Mouse (Mus musculus): ENCODE results near the gene Tnfsf13. TPM values are rescaled to one million over a fixed set of nuclear protein-coding genes. Genes with fewer than 3 reads are reported as not detected.

Gene Tnfsf13
- polyA plus RNA-seq, 1 experiment from 2014 or later: 0.53 TPM

DNA sequence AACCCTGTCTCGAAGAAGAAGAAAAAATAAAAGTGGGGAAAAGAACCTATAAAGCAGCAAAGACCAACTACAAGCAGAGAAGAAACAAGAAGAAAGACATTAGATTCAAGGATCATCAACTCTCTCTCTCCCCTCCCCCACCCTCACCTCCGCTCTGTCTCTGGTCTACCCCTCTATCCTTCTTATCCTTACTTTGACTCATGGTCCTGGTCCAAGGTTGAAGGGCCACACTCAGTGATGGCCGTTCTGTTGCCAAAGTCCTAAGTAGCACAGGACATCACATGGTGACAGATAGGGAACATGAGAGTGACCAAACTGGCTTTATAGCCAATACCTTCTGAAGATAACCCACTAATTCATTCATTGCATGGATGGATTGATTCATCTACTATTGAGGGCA is 11.8 kb upstream of the Tnfsf13 start:
- Histone ChIP-seq H3K27me3 (replicated peaks; ENCODE audit: control insufficient read depth, insufficient read depth, low read length) (no peaks in the 10 kb centered on the region; the same call in 1 of the 2 replicates), H3K4me2 (ENCODE audit: low read length) (no peak overlapping the region), H3K4me3 (ENCODE audit: low read length) (no peak overlapping the region), H3K36me3 (ENCODE audit: control insufficient read depth, insufficient read depth, low read length) (no peaks in the 10 kb centered on the region), H3K27ac (ENCODE audit: low read depth, low read length) (no peak overlapping the region), H3K9me3 (ENCODE audit: control insufficient read depth, low read length) (no peaks in the 10 kb centered on the region), H3K4me1 (ENCODE audit: control insufficient read depth, insufficient read depth, low read depth, low read length) (peaks cover 11% of the 10 kb centered on the region), H3K9ac (ENCODE audit: low read depth, low read length) (no peak overlapping the region)
- ATAC-seq: no peak
- 90% methylated on average over 3 of the region's 3 CpGs for WGBS

DNA sequence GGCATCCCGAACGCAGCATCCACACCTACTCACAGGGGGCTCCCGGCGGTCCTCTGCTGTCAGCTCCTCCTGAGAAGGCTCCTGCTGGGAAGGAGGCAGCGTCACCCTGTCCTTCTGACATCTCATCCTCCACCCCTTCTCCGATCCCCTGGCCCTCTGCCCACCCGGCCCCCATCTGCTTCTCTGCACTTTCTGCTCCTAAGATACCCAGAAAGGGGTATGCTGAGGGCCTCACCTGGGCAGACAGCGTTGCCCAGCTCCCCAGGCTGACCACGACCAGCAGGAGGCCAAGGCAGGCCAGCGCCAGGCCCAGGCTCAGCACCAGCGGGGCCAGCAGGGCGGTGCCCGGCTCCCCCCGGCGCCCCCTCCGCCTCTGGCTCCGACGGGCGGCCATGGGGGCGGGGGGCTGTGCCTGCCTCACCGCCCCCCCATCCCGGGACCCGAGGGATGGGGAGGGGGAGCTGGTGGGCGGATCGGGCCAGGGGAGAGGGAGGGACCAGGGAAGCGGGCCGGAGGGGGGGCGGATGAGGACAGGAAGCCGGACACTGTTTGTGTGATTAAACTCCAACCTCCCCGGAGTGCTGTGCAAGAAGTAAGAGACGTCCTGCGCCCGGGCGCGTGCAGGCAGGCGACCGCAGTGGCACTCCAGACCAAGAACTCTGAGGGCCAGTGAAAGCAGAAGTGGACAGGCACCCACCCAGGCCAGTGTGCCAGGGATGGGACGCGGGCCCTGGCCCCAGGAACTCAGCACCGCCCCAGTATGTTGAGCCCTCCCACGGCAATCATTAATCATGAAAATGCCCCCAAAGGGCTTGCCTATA is 10.0 kb upstream of the Tnfsf13 start, which contains the start of the genes Tnfsf12 and Tnfsfm13:
Gene Tnfsf12 (minus strand): TSS at position 489 of the 821 bp plus-strand sequence.
Gene Tnfsfm13 (minus strand): TSS at position 738 of the 821 bp plus-strand sequence.
- Histone ChIP-seq H3K27ac (ENCODE audit: low read depth, low read length) (no peak within 1 kb of the TSS; the same call in 1 of the 2 replicates), H3K4me2 (ENCODE audit: low read length) (peak within 1 kb of the TSS; percentile 96)

DNA sequence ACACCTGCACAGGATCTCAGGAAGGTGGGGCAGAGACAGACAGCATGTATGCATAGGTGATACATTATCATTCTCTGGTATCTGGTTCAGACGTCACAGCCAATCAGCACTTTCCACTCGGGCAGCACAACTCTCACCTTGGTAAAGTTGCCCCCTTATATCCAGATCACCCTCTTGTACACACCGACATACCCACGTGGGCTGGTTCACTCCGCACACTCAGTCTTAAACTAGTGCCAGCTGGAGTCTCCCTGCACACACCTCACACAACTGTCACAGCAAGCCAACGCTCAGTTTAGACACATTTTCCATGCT is 9.4 kb upstream of the Tnfsf13 start:
- peak overlapping the region; percentile 84 for H3K9ac ChIP-seq (ENCODE audit: low read depth, low read length)
- ATAC-seq: 0 out of 2 replicates have a peak, but pooled peaks have one; percentile 24
- no peaks in the 10 kb centered on the region for H3K36me3 ChIP-seq (ENCODE audit: control insufficient read depth, insufficient read depth, low read length)
- peak overlapping the region; percentile 52 for H3K4me3 ChIP-seq (ENCODE audit: low read length)
- 14% methylated on average over 6 of the region's 6 CpGs for WGBS
- peak overlapping the region; percentile 96 for H3K4me2 ChIP-seq (ENCODE audit: low read length)
- H3K4me1 ChIP-seq (ENCODE audit: control insufficient read depth, insufficient read depth, low read depth, low read length): peaks cover 11% of the 10 kb centered on the region
- no peaks in the 10 kb centered on the region; the same call in 1 of the 2 replicates for H3K27me3 ChIP-seq (replicated peaks; ENCODE audit: control insufficient read depth, insufficient read depth, low read length)
- H3K9me3 ChIP-seq (ENCODE audit: control insufficient read depth, low read length): no peaks in the 10 kb centered on the region
- no peak overlapping the region for H3K27ac ChIP-seq (ENCODE audit: low read depth, low read length)

More for the DNA sequence above, 10.0 kb upstream of the Tnfsf13 start, which contains the start of the genes Tnfsf12 and Tnfsfm13:
- peak; percentile 72 for ATAC-seq
- under 1% methylated on average over 29 of the region's 41 CpGs for WGBS
- Histone ChIP-seq H3K4me3 (ENCODE audit: low read length) (peak within 1 kb of the TSS; percentile 52), H3K36me3 (ENCODE audit: control insufficient read depth, insufficient read depth, low read length) (no peaks in the 10 kb centered on the region), H3K4me1 (ENCODE audit: control insufficient read depth, insufficient read depth, low read depth, low read length) (peaks cover 11% of the 10 kb centered on the region), H3K27me3 (replicated peaks; ENCODE audit: control insufficient read depth, insufficient read depth, low read length) (no peaks in the 10 kb centered on the region; the same call in 1 of the 2 replicates), H3K9ac (ENCODE audit: low read depth, low read length) (peak within 1 kb of the TSS; percentile 84), H3K9me3 (ENCODE audit: control insufficient read depth, low read length) (no peaks in the 10 kb centered on the region)

DNA sequence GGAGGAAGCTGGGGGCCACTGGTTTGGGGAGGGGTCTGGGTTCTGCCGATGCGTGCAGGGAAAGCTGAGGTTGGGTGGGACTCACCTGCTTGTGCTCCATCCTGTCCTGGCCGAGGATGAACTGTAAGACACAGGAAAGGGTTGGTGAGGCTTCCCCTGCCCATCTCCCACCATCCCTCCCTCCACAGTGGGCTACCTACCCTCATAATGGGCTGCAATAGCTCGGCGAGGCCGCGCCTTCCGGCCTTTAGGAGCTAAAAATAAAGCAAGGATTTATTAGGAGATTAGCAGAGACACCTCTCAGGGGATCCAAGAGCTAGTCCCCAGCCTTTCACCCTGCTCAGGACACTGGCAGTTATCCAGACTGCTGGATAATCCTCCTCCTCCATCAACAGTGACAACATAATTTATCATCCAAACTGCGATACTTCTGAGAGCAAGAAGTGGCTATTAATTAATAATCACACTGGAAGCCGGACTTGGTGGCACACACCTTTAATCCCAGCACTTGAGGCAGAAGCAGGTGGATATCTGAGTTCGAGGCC is 7.9 kb upstream of the Tnfsf13 start:
- Histone ChIP-seq H3K4me1 (ENCODE audit: control insufficient read depth, insufficient read depth, low read depth, low read length) (peaks cover 11% of the 10 kb centered on the region), H3K27ac (ENCODE audit: low read depth, low read length) (no peak overlapping the region), H3K27me3 (replicated peaks; ENCODE audit: control insufficient read depth, insufficient read depth, low read length) (no peaks in the 10 kb centered on the region; the same call in 1 of the 2 replicates), H3K36me3 (ENCODE audit: control insufficient read depth, insufficient read depth, low read length) (no peaks in the 10 kb centered on the region), H3K9ac (ENCODE audit: low read depth, low read length) (no peak overlapping the region), H3K9me3 (ENCODE audit: control insufficient read depth, low read length) (no peaks in the 10 kb centered on the region), H3K4me2 (ENCODE audit: low read length) (no peak overlapping the region), H3K4me3 (ENCODE audit: low read length) (no peak overlapping the region)
- WGBS: 58% methylated on average over 11 of the region's 11 CpGs
- no peak for ATAC-seq

DNA sequence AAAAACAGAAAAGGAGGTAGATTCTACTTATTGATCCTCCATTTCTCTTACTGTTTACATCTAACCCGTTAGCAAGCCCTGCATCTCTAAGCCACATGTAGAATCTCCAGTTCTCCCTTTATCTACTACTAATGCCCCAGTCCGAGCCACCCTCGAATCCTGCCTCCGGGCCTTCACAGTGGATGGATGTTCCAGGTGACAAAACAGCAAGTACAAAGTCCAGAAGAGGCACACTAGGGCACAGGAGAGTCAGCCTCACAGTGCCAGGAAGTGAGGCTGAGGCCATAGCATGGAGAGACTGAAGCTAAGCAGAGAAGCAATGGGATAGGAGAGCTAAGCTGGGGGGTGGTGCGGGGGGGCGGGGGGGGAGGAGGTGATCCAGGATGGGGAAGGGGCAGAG is 7.3 kb upstream of the Tnfsf13 start:
- Histone ChIP-seq H3K27ac (ENCODE audit: low read depth, low read length) (no peak overlapping the region), H3K9me3 (ENCODE audit: control insufficient read depth, low read length) (no peaks in the 10 kb centered on the region), H3K4me1 (ENCODE audit: control insufficient read depth, insufficient read depth, low read depth, low read length) (peaks cover 11% of the 10 kb centered on the region), H3K4me3 (ENCODE audit: low read length) (no peak overlapping the region), H3K9ac (ENCODE audit: low read depth, low read length) (no peak overlapping the region), H3K4me2 (ENCODE audit: low read length) (no peak overlapping the region), H3K27me3 (replicated peaks; ENCODE audit: control insufficient read depth, insufficient read depth, low read length) (no peaks in the 10 kb centered on the region; the same call in 1 of the 2 replicates), H3K36me3 (ENCODE audit: control insufficient read depth, insufficient read depth, low read length) (no peaks in the 10 kb centered on the region)
- WGBS: 86% methylated on average over 6 of the region's 6 CpGs
- no peak for ATAC-seq

DNA sequence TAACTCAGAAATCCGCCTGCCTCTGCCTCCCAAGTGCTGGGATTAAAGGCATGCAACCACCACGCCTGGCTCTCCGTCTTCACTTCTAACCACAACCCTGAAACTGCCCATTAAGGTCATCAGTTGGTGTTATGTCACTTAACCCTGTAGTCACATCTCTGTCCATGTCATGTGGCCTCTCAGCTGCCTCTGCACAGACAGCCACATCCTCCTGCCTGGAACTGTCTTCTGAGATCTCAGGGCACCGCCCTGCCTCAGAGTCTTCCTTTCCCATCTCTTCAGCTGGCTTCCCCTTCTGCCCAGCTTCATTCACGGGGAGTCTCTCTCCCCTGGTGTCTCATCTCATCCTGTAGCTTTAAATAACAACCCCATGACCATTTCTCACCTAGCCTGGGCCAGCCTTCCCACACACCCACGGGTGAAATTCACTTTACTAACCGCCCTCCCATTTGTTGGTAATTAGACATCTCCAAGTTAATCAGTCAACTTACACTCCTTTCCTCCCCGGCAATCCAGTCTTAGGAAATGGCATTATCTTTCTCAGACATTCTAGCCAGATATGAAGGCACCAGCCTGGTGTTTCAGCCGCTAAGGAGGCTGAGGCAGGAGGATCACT is 6.7 kb upstream of the Tnfsf13 start:
- no peak overlapping the region for H3K4me2 ChIP-seq (ENCODE audit: low read length)
- H3K4me3 ChIP-seq (ENCODE audit: low read length): no peak overlapping the region
- H3K36me3 ChIP-seq (ENCODE audit: control insufficient read depth, insufficient read depth, low read length): no peaks in the 10 kb centered on the region
- H3K27ac ChIP-seq (ENCODE audit: low read depth, low read length): no peak overlapping the region
- ATAC-seq: no peak
- H3K27me3 ChIP-seq (replicated peaks; ENCODE audit: control insufficient read depth, insufficient read depth, low read length): no peaks in the 10 kb centered on the region; the same call in 1 of the 2 replicates
- H3K4me1 ChIP-seq (ENCODE audit: control insufficient read depth, insufficient read depth, low read depth, low read length): peaks cover 11% of the 10 kb centered on the region
- H3K9me3 ChIP-seq (ENCODE audit: control insufficient read depth, low read length): no peaks in the 10 kb centered on the region
- no peak overlapping the region for H3K9ac ChIP-seq (ENCODE audit: low read depth, low read length)
- WGBS: 87% methylated on average over 9 of the region's 9 CpGs

DNA sequence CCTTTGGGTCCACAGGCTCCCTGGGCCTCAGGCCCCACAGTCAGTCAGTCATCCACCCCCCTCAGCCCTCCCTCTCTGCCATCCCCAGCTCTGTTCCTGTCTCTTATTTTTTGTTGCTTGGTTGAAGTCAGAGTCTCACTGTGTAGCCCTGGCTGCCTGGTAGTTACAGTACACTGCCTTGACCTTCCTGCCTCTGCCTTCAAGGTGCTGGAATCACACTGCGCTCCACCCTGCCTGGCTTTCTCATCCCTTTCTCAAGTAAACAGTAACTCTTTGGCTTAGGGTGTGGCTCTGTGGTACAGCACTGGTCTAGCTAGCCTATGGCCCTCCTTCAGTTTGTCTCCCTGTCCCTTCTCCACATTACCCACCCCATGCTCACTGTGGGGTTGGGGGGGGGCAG is 4.3 kb upstream of the Tnfsf13 start:
- no peaks in the 10 kb centered on the region for H3K36me3 ChIP-seq (ENCODE audit: control insufficient read depth, insufficient read depth, low read length)
- no peak overlapping the region for H3K4me3 ChIP-seq (ENCODE audit: low read length)
- no peak overlapping the region for H3K4me2 ChIP-seq (ENCODE audit: low read length)
- WGBS: 100% methylated on average over 1 of the region's 1 CpGs
- H3K9ac ChIP-seq (ENCODE audit: low read depth, low read length): no peak overlapping the region
- H3K9me3 ChIP-seq (ENCODE audit: control insufficient read depth, low read length): no peaks in the 10 kb centered on the region
- peaks cover 7% of the 10 kb centered on the region; the same call in 1 of the 2 replicates for H3K4me1 ChIP-seq (ENCODE audit: control insufficient read depth, insufficient read depth, low read depth, low read length)
- no peaks in the 10 kb centered on the region; the same call in 1 of the 2 replicates for H3K27me3 ChIP-seq (replicated peaks; ENCODE audit: control insufficient read depth, insufficient read depth, low read length)
- ATAC-seq: no peak
- H3K27ac ChIP-seq (ENCODE audit: low read depth, low read length): no peak overlapping the region

DNA sequence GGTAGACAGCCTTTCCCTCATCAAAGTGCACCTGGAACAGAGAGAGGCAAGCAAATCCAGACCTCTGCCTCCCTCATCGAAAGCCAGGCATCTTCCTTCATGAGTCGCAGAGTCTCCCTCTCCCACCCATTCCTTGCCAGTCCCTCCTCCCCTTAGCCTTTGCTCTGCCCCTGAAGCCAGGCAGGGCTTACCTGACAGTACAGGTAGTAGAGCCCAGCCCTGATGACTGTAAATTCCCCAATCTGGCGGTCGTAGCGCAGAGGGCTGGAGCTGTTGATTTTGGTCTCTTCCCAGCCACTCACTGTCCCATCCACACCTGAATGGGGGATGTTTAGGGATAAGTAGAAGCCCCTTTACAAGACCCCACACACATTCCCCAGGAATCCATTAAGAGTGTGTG is 1.5 kb upstream of the Tnfsf13 start:
- H3K36me3 ChIP-seq (ENCODE audit: control insufficient read depth, insufficient read depth, low read length): no peaks in the 10 kb centered on the region
- no peaks in the 10 kb centered on the region for H3K27me3 ChIP-seq (replicated peaks; ENCODE audit: control insufficient read depth, insufficient read depth, low read length)
- no peaks in the 10 kb centered on the region for H3K9me3 ChIP-seq (ENCODE audit: control insufficient read depth, low read length)
- H3K9ac ChIP-seq (ENCODE audit: low read depth, low read length): 0 out of 2 replicates have a peak overlapping the region, but pooled peaks have one; percentile 26
- H3K27ac ChIP-seq (ENCODE audit: low read depth, low read length): no peak overlapping the region
- WGBS: 52% methylated on average over 5 of the region's 5 CpGs
- no peak for ATAC-seq
- H3K4me2 ChIP-seq (ENCODE audit: low read length): no peak overlapping the region
- H3K4me3 ChIP-seq (ENCODE audit: low read length): no peak overlapping the region
- H3K4me1 ChIP-seq (ENCODE audit: control insufficient read depth, insufficient read depth, low read depth, low read length): peaks cover 15% of the 10 kb centered on the region

DNA sequence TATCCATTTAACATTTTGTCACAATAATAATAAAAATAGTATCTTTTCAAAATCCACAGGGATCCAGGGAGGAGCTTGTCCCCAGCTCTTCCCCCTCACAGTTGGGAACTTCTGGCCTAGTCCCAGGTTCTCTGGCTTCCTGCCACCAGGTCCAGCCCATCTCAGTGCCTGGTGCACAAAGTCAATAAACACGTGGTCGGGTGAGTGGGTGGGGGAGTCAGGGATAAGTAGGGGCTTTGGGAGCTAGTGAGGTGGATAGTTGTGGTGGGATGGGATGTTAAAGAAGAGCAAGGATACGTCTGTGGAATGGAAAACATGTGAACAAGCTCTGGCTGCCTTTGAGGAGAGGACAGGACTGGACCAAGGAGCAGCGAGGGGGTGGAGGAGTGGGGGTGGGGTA is 793 bp upstream of the Tnfsf13 start:
- Histone ChIP-seq H3K4me2 (ENCODE audit: low read length) (no peak overlapping the region), H3K27me3 (replicated peaks; ENCODE audit: control insufficient read depth, insufficient read depth, low read length) (no peaks in the 10 kb centered on the region), H3K36me3 (ENCODE audit: control insufficient read depth, insufficient read depth, low read length) (no peaks in the 10 kb centered on the region), H3K9ac (ENCODE audit: low read depth, low read length) (no peak overlapping the region), H3K4me3 (ENCODE audit: low read length) (no peak overlapping the region), H3K4me1 (ENCODE audit: control insufficient read depth, insufficient read depth, low read depth, low read length) (peaks cover 15% of the 10 kb centered on the region), H3K9me3 (ENCODE audit: control insufficient read depth, low read length) (no peaks in the 10 kb centered on the region), H3K27ac (ENCODE audit: low read depth, low read length) (no peak overlapping the region; the same call in 1 of the 2 replicates)
- 18% methylated on average over 4 of the region's 4 CpGs for WGBS
- ATAC-seq: no peak
